Mouse (Mus musculus) ES-Bruce4 (cell line): ENCODE results near the gene Madd. TPM values are rescaled to one million over a fixed set of nuclear protein-coding genes. Genes with fewer than 3 reads are reported as not detected.

ENCODE experiments used
- H3K27ac ChIP-seq: 2 replicates; pipeline ENCODE4 v1.5.1; 2012; ENCODE audit warnings: low read length, inconsistent platforms; ENCODE audit not compliant: insufficient read depth
- H3K27me3 ChIP-seq: 2 replicates; pipeline ENCODE4 v1.6.1; 2012; ENCODE audit warnings: mild to moderate bottlenecking, low read length, inconsistent platforms; ENCODE audit not compliant: control insufficient read depth, poor library complexity, insufficient read depth, severe bottlenecking
- H3K36me3 ChIP-seq: 2 replicates; pipeline ENCODE4 v1.6.1; 2012; ENCODE audit warnings: inconsistent platforms, mild to moderate bottlenecking, low read length, moderate library complexity; ENCODE audit not compliant: control insufficient read depth, poor library complexity, insufficient read depth, severe bottlenecking
- H3K4me1 ChIP-seq: one replicate; pipeline ENCODE4 v1.8.1; 2011; ENCODE audit warnings: low read length; ENCODE audit not compliant: control insufficient read depth, insufficient read depth
- H3K4me3 ChIP-seq: 2 replicates; pipeline ENCODE4 v1.5.1; 2011; ENCODE audit warnings: low read depth, mild to moderate bottlenecking, low read length
- H3K9ac ChIP-seq: 2 replicates; pipeline ENCODE4 v1.6.1; 2012; ENCODE audit warnings: low read depth, mild to moderate bottlenecking, inconsistent platforms; ENCODE audit not compliant: poor library complexity, severe bottlenecking
- H3K9me3 ChIP-seq: replicated peaks from 2 replicates; pipeline ENCODE4 v1.6.1; 2012; ENCODE audit warnings: mild to moderate bottlenecking, low read length, inconsistent platforms; ENCODE audit not compliant: control insufficient read depth, poor library complexity, insufficient read depth, severe bottlenecking
- CTCF ChIP-seq: IDR thresholded peaks from one replicate; pipeline ENCODE4 v1.8.1; 2011; ENCODE audit warnings: low read depth, low read length
- EP300 ChIP-seq: IDR thresholded peaks from 2 replicates; pipeline ENCODE4 v1.6.1; 2011; ENCODE audit warnings: low read depth, low read length; ENCODE audit not compliant: insufficient read depth
- POLR2A ChIP-seq: IDR thresholded peaks from one replicate; pipeline ENCODE4 v1.8.1; 2011; ENCODE audit warnings: low read length; ENCODE audit not compliant: insufficient read depth
- polyA plus RNA-seq: library from polyadenylated mRNA; stranded (reverse); fragments of >200 nt; gene quantifications from 2 replicates; pipeline ENCODE4 v1.2.4, GENCODE M21; 2011; ENCODE audit warnings: low read depth; ENCODE audit not compliant: missing spikeins, insufficient read depth, insufficient read length

The Madd gene
- polyA plus RNA-seq, 1 experiment, result 7.3 TPM

GRCm38 (mm10) chr2:91130126-91130525 is 53.5 kb downstream of the Madd start:
- H3K27ac ChIP-seq, result no peak overlapping the region
- no peaks in the 10 kb centered on the region for H3K27me3 ChIP-seq
- H3K4me1 ChIP-seq, result no peaks in the 10 kb centered on the region
- no peak overlapping the region for H3K9ac ChIP-seq
- TF ChIP-seq POLR2A (no peak), EP300 (no peak), CTCF (no peak)
- H3K9me3 ChIP-seq, result no peaks in the 10 kb centered on the region
- H3K4me3 ChIP-seq, result no peak overlapping the region
- no peaks in the 10 kb centered on the region for H3K36me3 ChIP-seq

GRCm38 (mm10) chr2:91128761-91129160 is 54.9 kb downstream of the Madd start:
- H3K36me3 ChIP-seq, result no peaks in the 10 kb centered on the region
- H3K4me1 ChIP-seq, result no peaks in the 10 kb centered on the region
- no peak overlapping the region for H3K9ac ChIP-seq
- no peak overlapping the region for H3K27ac ChIP-seq
- H3K4me3 ChIP-seq, result no peak overlapping the region
- H3K27me3 ChIP-seq, result no peaks in the 10 kb centered on the region
- no peaks in the 10 kb centered on the region for H3K9me3 ChIP-seq
- TF ChIP-seq POLR2A, result no peak
- TF ChIP-seq EP300, result no peak
- TF ChIP-seq CTCF, result no peak

GRCm38 (mm10) chr2:91125101-91125500 is 58.5 kb downstream of the Madd start:
- H3K9ac ChIP-seq, result no peak overlapping the region
- H3K27ac ChIP-seq, result no peak overlapping the region
- H3K36me3 ChIP-seq, result no peaks in the 10 kb centered on the region
- H3K9me3 ChIP-seq, result no peaks in the 10 kb centered on the region
- no peaks in the 10 kb centered on the region for H3K27me3 ChIP-seq
- TF ChIP-seq EP300, result no peak
- TF ChIP-seq POLR2A, result no peak
- no peak for TF ChIP-seq CTCF
- no peaks in the 10 kb centered on the region for H3K4me1 ChIP-seq
- H3K4me3 ChIP-seq, result no peak overlapping the region

- H3K4me1 ChIP-seq, result no peaks in the 10 kb centered on the region
Measured at GRCm38 (mm10) chr2:91123521-91123920, 60.1 kb downstream of the Madd start.

GRCm38 (mm10) chr2:91121497-91121896 is 62.1 kb downstream of the Madd start:
- TF ChIP-seq POLR2A, result no peak
- no peak for TF ChIP-seq EP300
- TF ChIP-seq CTCF, result no peak
- H3K27me3 ChIP-seq, result no peaks in the 10 kb centered on the region
- H3K4me1 ChIP-seq, result no peaks in the 10 kb centered on the region
- H3K36me3 ChIP-seq, result no peaks in the 10 kb centered on the region
- H3K4me3 ChIP-seq, result no peak overlapping the region
- no peak overlapping the region for H3K27ac ChIP-seq
- H3K9me3 ChIP-seq, result no peaks in the 10 kb centered on the region
- no peak overlapping the region for H3K9ac ChIP-seq

More at GRCm38 (mm10) chr2:91123521-91123920, 60.1 kb downstream of the Madd start:
- Histone ChIP-seq H3K4me3 (no peak overlapping the region), H3K27me3 (no peaks in the 10 kb centered on the region), H3K36me3 (no peaks in the 10 kb centered on the region), H3K9me3 (no peaks in the 10 kb centered on the region), H3K27ac (no peak overlapping the region), H3K9ac (no peak overlapping the region)
- TF ChIP-seq CTCF (no peak), POLR2A (no peak), EP300 (no peak)

- Histone ChIP-seq H3K27me3 (no peaks in the 10 kb centered on the region), H3K9me3 (no peaks in the 10 kb centered on the region), H3K4me1 (no peaks in the 10 kb centered on the region), H3K36me3 (no peaks in the 10 kb centered on the region), H3K27ac (no peak overlapping the region), H3K9ac (no peak overlapping the region), H3K4me3 (no peak overlapping the region)
- TF ChIP-seq POLR2A, result no peak
- no peak for TF ChIP-seq EP300
- no peak for TF ChIP-seq CTCF
Measured at GRCm38 (mm10) chr2:91121011-91121410, 62.6 kb downstream of the Madd start.

- no peaks in the 10 kb centered on the region for H3K36me3 ChIP-seq
- H3K4me3 ChIP-seq, result no peak overlapping the region
- H3K27ac ChIP-seq, result no peak overlapping the region
- no peaks in the 10 kb centered on the region for H3K9me3 ChIP-seq
- H3K27me3 ChIP-seq, result no peaks in the 10 kb centered on the region
- no peaks in the 10 kb centered on the region for H3K4me1 ChIP-seq
- TF ChIP-seq CTCF (no peak), POLR2A (no peak), EP300 (no peak)
- H3K9ac ChIP-seq, result no peak overlapping the region
Measured at GRCm38 (mm10) chr2:91120261-91120671, 63.4 kb downstream of the Madd start.
